Mouse (Mus musculus): ENCODE results near the gene Rbfox1. TPM values are rescaled to one million over a fixed set of nuclear protein-coding genes. Genes with fewer than 3 reads are reported as not detected.

The Rbfox1 gene
- polyA plus RNA-seq, 1 experiment from 2014 or later = 3.9 TPM

DNA sequence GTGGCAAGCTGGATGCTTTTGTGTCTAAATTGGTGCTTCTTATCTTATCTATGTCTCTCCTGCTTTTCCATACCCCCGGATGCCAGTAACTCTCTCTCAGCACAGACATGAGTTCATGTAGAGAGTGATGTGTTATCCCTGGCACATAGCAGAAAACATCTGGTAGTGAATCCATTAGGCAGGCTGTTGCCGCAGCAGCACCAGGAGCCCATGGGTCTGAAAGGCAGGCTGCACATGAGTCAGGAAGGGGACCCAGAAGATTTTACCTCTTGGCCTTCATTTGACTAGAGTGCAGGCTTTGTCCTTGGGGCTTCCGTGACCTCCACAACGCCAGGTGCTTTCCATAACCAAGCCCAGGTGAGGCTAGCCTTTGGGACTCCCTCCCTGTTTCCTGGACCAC, 1278.5 kb downstream of the Rbfox1 start:
- Histone ChIP-seq H3K27me3 (replicated peaks; ENCODE audit: control insufficient read depth, insufficient read depth, low read length) (no peaks in the 10 kb centered on the region), H3K9ac (ENCODE audit: low read depth, low read length) (no peak overlapping the region), H3K27ac (ENCODE audit: low read length) (no peak overlapping the region), H3K9me3 (ENCODE audit: control insufficient read depth, low read length) (no peaks in the 10 kb centered on the region), H3K4me2 (ENCODE audit: low read depth, low read length) (no peak overlapping the region), H3K4me1 (ENCODE audit: control insufficient read depth, insufficient read depth, low read length) (no peaks in the 10 kb centered on the region), H3K36me3 (ENCODE audit: control insufficient read depth, insufficient read depth, low read length) (no peaks in the 10 kb centered on the region), H3K4me3 (ENCODE audit: low read length) (no peak overlapping the region)
- ATAC-seq = no peak
- WGBS = 75% methylated on average over 4 of the region's 4 CpGs

DNA sequence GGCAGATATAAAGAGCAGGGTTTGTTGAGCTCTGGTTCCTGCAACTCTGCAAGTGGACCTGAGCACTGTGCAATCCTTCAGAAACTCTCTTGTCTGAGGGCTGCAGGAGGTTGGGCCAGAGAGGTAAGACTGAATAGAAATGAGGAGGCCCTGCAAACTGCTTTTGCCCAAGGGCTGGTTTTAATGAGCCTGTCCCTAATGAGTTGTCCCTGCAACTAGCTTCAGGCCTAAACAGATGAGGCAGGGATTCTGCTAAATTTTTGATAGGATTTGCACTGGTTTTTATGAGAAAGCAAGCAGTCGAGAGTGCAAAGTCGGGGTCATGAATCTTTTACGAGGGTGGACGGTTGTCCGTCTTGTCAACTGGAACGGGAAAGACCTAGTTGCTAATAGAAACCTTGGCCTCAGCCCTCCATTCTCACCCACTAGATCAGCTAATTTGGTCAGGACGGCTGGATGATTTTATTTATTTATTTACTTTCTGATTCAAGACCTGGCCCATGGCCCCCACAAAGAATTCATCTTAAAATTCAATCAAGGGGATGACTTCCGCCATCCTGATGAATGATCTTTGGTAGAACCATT, 1279.1 kb downstream of the Rbfox1 start:
- Histone ChIP-seq H3K36me3 (ENCODE audit: control insufficient read depth, insufficient read depth, low read length) (no peaks in the 10 kb centered on the region), H3K27me3 (replicated peaks; ENCODE audit: control insufficient read depth, insufficient read depth, low read length) (no peaks in the 10 kb centered on the region), H3K4me3 (ENCODE audit: low read length) (no peak overlapping the region), H3K9me3 (ENCODE audit: control insufficient read depth, low read length) (no peaks in the 10 kb centered on the region), H3K27ac (ENCODE audit: low read length) (no peak overlapping the region), H3K4me1 (ENCODE audit: control insufficient read depth, insufficient read depth, low read length) (no peaks in the 10 kb centered on the region), H3K9ac (ENCODE audit: low read depth, low read length) (no peak overlapping the region), H3K4me2 (ENCODE audit: low read depth, low read length) (no peak overlapping the region)
- 81% methylated on average over 8 of the region's 8 CpGs for WGBS
- ATAC-seq = no peak

DNA sequence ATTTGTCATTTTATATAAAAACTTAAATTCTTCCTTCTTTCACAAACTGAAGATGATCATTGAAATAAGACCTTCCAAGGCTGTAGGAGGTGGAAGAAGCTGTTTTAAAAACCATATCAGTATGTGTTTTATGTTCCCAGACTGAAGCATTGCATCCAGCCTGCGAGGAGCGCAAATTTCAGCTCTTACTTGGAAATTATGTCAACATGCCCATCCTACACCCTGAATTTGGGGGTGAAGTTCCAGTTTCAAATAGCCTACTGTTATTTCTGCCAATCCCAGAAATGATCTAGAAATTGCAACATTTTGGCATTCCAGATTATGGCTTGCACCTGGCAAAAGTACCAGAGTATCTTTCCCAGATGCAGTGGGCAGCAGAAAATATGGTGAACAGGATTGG, 1290.8 kb downstream of the Rbfox1 start:
- H3K4me2 ChIP-seq (ENCODE audit: low read depth, low read length) = no peak overlapping the region
- H3K9ac ChIP-seq (ENCODE audit: low read depth, low read length) = no peak overlapping the region
- H3K36me3 ChIP-seq (ENCODE audit: control insufficient read depth, insufficient read depth, low read length) = no peaks in the 10 kb centered on the region
- H3K4me1 ChIP-seq (ENCODE audit: control insufficient read depth, insufficient read depth, low read length) = no peaks in the 10 kb centered on the region
- no peaks in the 10 kb centered on the region for H3K27me3 ChIP-seq (replicated peaks; ENCODE audit: control insufficient read depth, insufficient read depth, low read length)
- 95% methylated on average over 2 of the region's 2 CpGs for WGBS
- H3K27ac ChIP-seq (ENCODE audit: low read length) = no peak overlapping the region
- no peak for ATAC-seq
- no peaks in the 10 kb centered on the region for H3K9me3 ChIP-seq (ENCODE audit: control insufficient read depth, low read length)
- H3K4me3 ChIP-seq (ENCODE audit: low read length) = no peak overlapping the region

DNA sequence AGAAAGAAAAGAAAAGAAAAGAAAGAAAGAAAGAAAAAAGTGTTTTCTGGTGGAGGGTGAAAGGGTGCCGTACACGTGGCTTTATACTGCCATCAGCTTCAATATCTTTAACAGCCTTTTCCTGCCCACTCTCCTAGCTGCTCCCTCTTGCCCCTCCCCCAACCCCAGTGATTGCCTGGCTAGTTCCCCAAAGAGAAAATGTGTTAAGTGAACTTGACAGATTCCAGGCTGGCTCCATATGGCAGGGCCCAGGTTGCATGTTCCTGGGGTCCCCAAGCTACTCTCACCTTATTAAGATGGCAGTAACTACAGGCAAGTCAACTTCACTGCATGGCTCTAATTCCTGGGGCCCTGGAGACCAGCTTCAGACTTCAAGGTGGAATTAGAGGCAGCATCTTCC, 1302.6 kb downstream of the Rbfox1 start:
- Histone ChIP-seq H3K27me3 (replicated peaks; ENCODE audit: control insufficient read depth, insufficient read depth, low read length) (no peaks in the 10 kb centered on the region), H3K4me2 (ENCODE audit: low read depth, low read length) (no peak overlapping the region), H3K36me3 (ENCODE audit: control insufficient read depth, insufficient read depth, low read length) (no peaks in the 10 kb centered on the region), H3K9me3 (ENCODE audit: control insufficient read depth, low read length) (no peaks in the 10 kb centered on the region), H3K27ac (ENCODE audit: low read length) (no peak overlapping the region), H3K4me1 (ENCODE audit: control insufficient read depth, insufficient read depth, low read length) (no peaks in the 10 kb centered on the region), H3K4me3 (ENCODE audit: low read length) (no peak overlapping the region), H3K9ac (ENCODE audit: low read depth, low read length) (no peak overlapping the region)
- WGBS = 37% methylated on average over 2 of the region's 2 CpGs
- ATAC-seq = no peak

DNA sequence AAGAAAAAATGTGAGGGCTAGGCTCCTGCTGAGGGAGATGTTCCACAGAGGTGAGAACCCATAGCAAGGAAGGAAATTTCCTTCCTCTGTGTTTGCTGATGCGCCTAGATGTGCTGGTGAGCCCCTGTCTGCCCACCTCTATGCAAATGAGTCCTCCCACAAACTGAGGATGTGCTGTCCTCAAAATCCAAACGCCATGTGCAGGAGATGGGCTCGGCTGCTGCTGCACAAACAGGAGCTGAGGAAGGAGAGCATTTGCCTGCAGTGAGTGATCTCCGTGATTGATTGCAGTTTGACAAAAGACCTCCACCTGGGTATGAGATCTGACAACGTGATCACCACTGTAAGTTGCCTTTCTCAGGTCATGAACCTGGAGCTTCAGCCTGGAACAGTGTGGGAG, 1308.4 kb downstream of the Rbfox1 start:
- Histone ChIP-seq H3K27ac (ENCODE audit: low read length) (no peak overlapping the region), H3K4me3 (ENCODE audit: low read length) (no peak overlapping the region), H3K9ac (ENCODE audit: low read depth, low read length) (no peak overlapping the region), H3K27me3 (replicated peaks; ENCODE audit: control insufficient read depth, insufficient read depth, low read length) (no peaks in the 10 kb centered on the region), H3K4me1 (ENCODE audit: control insufficient read depth, insufficient read depth, low read length) (no peaks in the 10 kb centered on the region), H3K36me3 (ENCODE audit: control insufficient read depth, insufficient read depth, low read length) (no peaks in the 10 kb centered on the region), H3K4me2 (ENCODE audit: low read depth, low read length) (no peak overlapping the region), H3K9me3 (ENCODE audit: control insufficient read depth, low read length) (no peaks in the 10 kb centered on the region)
- WGBS = 55% methylated on average over 5 of the region's 5 CpGs
- ATAC-seq = no peak

DNA sequence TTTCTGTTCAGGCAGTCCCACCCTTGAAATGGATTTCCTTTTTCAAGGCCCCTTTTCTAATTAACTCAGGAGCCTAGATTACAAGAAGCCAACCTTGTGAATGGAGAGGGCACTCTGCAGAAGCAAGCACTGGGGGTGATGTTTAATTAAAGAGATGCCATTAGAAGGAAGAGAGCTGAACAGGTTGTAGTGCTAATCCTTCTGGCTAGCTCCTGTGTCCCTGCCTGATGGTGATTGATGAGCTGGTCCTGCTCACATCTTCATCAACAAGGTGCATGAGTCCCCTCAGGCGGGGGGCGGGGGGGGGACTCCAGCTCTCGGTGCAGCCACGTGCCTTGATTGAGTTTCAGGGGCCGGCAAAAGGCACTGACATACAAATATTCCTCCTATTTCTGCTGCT, 1312.8 kb downstream of the Rbfox1 start:
- 84% methylated on average over 5 of the region's 5 CpGs for WGBS
- no peak overlapping the region for H3K4me3 ChIP-seq (ENCODE audit: low read length)
- no peaks in the 10 kb centered on the region for H3K9me3 ChIP-seq (ENCODE audit: control insufficient read depth, low read length)
- no peaks in the 10 kb centered on the region for H3K4me1 ChIP-seq (ENCODE audit: control insufficient read depth, insufficient read depth, low read length)
- H3K27me3 ChIP-seq (replicated peaks; ENCODE audit: control insufficient read depth, insufficient read depth, low read length) = no peaks in the 10 kb centered on the region
- no peak overlapping the region for H3K27ac ChIP-seq (ENCODE audit: low read length)
- H3K36me3 ChIP-seq (ENCODE audit: control insufficient read depth, insufficient read depth, low read length) = no peaks in the 10 kb centered on the region
- ATAC-seq = no peak
- H3K9ac ChIP-seq (ENCODE audit: low read depth, low read length) = no peak overlapping the region
- H3K4me2 ChIP-seq (ENCODE audit: low read depth, low read length) = no peak overlapping the region

DNA sequence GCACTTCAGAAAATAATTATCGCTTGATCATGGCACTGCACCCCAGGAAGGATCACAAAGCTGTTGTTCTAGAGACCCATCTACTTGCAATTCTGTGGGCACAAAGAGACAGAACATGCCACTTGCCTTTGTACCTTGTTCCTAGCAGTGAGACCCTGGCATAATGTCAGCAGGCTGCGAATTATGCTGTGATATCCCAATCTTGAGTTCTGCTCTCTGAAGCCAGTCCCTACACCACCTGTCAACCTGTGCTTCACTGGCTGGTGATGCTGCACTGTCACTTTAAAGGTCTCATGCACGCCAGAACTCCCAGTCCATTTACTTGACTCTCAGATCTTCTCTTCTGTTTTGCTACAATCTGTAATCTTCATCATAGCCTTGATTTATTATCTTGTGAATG, 1315.1 kb downstream of the Rbfox1 start:
- WGBS = 88% methylated on average over 3 of the region's 3 CpGs
- H3K27ac ChIP-seq (ENCODE audit: low read length) = no peak overlapping the region
- no peak overlapping the region for H3K4me2 ChIP-seq (ENCODE audit: low read depth, low read length)
- no peak overlapping the region for H3K4me3 ChIP-seq (ENCODE audit: low read length)
- no peaks in the 10 kb centered on the region for H3K36me3 ChIP-seq (ENCODE audit: control insufficient read depth, insufficient read depth, low read length)
- no peaks in the 10 kb centered on the region for H3K27me3 ChIP-seq (replicated peaks; ENCODE audit: control insufficient read depth, insufficient read depth, low read length)
- no peak overlapping the region for H3K9ac ChIP-seq (ENCODE audit: low read depth, low read length)
- H3K9me3 ChIP-seq (ENCODE audit: control insufficient read depth, low read length) = no peaks in the 10 kb centered on the region
- no peaks in the 10 kb centered on the region for H3K4me1 ChIP-seq (ENCODE audit: control insufficient read depth, insufficient read depth, low read length)
- no peak for ATAC-seq

DNA sequence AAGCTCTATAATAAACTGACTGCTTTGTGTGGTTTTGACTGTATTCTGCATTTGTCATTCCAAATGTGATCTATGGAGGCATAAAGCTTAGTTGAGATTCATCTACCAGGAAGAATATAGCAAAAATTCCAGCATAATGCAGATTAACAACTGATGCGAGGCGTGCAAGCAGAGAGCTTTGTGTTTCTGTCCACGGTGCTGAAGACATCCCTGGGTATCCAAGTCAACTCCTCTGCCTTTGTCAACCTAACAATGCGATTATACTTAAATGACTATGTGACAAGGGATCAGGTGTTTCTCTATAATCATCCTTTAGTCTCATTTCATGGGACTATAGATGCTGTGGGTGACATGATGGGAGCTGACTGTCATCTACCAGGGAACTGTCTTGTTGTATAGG, 1316.7 kb downstream of the Rbfox1 start:
- ATAC-seq = no peak
- Histone ChIP-seq H3K4me1 (ENCODE audit: control insufficient read depth, insufficient read depth, low read length) (no peaks in the 10 kb centered on the region), H3K36me3 (ENCODE audit: control insufficient read depth, insufficient read depth, low read length) (no peaks in the 10 kb centered on the region), H3K27ac (ENCODE audit: low read length) (no peak overlapping the region), H3K9ac (ENCODE audit: low read depth, low read length) (no peak overlapping the region), H3K4me2 (ENCODE audit: low read depth, low read length) (no peak overlapping the region), H3K4me3 (ENCODE audit: low read length) (no peak overlapping the region), H3K27me3 (replicated peaks; ENCODE audit: control insufficient read depth, insufficient read depth, low read length) (no peaks in the 10 kb centered on the region), H3K9me3 (ENCODE audit: control insufficient read depth, low read length) (no peaks in the 10 kb centered on the region)
- WGBS = 55% methylated on average over 4 of the region's 4 CpGs

DNA sequence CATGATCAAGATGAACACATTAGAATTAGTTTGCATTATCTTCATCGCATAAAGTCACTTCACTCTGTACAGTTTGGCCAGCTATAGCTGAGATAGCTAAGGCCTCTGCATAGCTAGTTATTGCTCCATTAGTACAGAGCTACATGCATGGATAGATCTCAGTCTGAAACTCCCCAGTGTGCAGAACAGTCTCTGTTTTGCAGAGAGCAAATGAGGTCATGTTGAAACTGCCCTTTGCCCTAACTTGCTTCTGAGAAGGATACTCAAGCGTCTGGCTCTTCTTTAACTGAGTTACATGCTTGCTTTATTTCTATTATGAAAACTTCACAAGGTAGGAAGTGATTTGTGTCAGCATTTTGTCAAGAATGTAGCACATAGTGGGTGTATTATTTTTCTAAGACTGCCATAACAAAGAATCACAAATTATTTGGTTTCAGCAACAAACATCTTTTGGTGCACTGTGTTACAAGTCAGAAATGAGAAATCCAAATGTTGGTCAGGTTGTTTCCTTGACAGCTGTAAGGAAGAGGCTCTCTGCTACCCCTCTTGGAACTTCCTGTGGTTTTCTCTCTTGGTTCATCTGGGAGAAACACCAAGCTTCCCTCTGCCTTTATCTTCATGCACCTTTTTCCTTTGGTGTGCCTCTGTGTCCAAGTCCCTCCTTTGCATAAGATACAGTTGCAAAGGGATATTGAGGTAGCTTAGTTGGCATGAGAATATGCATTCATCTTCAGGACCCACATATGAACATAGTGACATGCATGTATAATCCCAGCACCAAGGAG, 1321.2 kb downstream of the Rbfox1 start:
- no peak for ATAC-seq
- no peaks in the 10 kb centered on the region for H3K4me1 ChIP-seq (ENCODE audit: control insufficient read depth, insufficient read depth, low read length)
- H3K9me3 ChIP-seq (ENCODE audit: control insufficient read depth, low read length) = no peaks in the 10 kb centered on the region
- H3K4me2 ChIP-seq (ENCODE audit: low read depth, low read length) = no peak overlapping the region
- H3K27me3 ChIP-seq (replicated peaks; ENCODE audit: control insufficient read depth, insufficient read depth, low read length) = no peaks in the 10 kb centered on the region
- WGBS = 78% methylated on average over 2 of the region's 2 CpGs
- no peaks in the 10 kb centered on the region for H3K36me3 ChIP-seq (ENCODE audit: control insufficient read depth, insufficient read depth, low read length)
- H3K4me3 ChIP-seq (ENCODE audit: low read length) = no peak overlapping the region
- no peak overlapping the region for H3K27ac ChIP-seq (ENCODE audit: low read length)
- no peak overlapping the region for H3K9ac ChIP-seq (ENCODE audit: low read depth, low read length)

DNA sequence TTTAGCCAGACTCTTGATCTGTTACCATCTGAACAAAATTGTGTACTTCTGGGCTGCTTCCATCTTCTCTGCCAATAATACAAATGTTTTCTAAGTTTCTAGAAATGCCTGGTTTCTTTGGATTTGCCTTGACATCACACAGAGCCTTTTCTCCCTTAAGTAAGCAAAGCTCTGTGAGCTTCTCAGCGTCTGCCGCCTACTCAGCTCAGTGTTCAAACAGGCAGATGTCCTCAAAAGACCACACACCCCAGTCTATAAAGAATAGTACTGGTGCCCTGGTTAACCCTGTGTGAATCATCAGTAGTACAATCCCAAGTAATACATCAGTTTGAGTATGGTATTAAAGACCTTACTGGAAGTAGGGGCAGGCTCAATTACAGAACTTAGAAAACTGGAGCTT, 1322.4 kb downstream of the Rbfox1 start:
- H3K9me3 ChIP-seq (ENCODE audit: control insufficient read depth, low read length) = no peaks in the 10 kb centered on the region
- no peak overlapping the region for H3K9ac ChIP-seq (ENCODE audit: low read depth, low read length)
- no peak overlapping the region for H3K4me2 ChIP-seq (ENCODE audit: low read depth, low read length)
- no peaks in the 10 kb centered on the region for H3K27me3 ChIP-seq (replicated peaks; ENCODE audit: control insufficient read depth, insufficient read depth, low read length)
- no peak overlapping the region for H3K4me3 ChIP-seq (ENCODE audit: low read length)
- WGBS = 48% methylated on average over 2 of the region's 2 CpGs
- no peaks in the 10 kb centered on the region for H3K36me3 ChIP-seq (ENCODE audit: control insufficient read depth, insufficient read depth, low read length)
- ATAC-seq = no peak
- no peaks in the 10 kb centered on the region for H3K4me1 ChIP-seq (ENCODE audit: control insufficient read depth, insufficient read depth, low read length)
- no peak overlapping the region for H3K27ac ChIP-seq (ENCODE audit: low read length)
